Mouse (Mus musculus) liver, postnatal 0 days (tissue): ENCODE results near the gene Cfap298.

Source experiments
- CTCF ChIP-seq: sonication (generic); IDR thresholded peaks from 2 replicates; pipeline ENCODE4 v1.5.1; 2016; ENCODE audit warnings: antibody characterized with exemption, low read depth
- EP300 ChIP-seq: IDR thresholded peaks from 2 replicates; pipeline ENCODE4 v1.6.1; 2016; ENCODE audit warnings: antibody characterized with exemption, low read depth, mild to moderate bottlenecking

DNA sequence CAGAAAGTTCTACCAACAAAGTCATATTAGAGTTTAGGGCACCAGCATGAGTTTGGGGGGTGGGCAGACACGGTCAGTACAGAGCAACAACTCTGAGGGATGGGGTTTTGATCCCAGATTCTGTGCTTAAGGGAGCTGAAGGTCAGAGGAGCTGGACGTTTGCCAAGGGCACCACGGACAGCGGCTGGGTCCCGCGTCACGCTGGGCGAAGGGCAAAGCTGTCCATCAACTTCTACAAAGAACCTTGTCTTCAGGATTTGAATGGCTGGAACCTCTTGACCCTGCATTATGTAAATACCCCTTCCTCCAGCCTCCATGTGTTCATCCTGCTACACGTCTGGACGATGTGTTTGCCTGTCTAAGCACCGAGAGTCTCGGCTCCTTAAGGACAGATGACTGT, 35.4 kb downstream of the Cfap298 start:
- TF ChIP-seq CTCF (no peak), EP300 (no peak)
